Mouse (Mus musculus): ENCODE data around the gene Gm14569. TPM values are rescaled to one million over a fixed set of nuclear protein-coding genes. Genes with fewer than 3 reads are reported as not detected.

Gene Gm14569
- polyA plus RNA-seq, 1 experiment from 2014 or later = not detected

GRCm38 (mm10) chrX:36474873-36475272, 16.8 kb downstream of the Gm14569 start:
- 90% methylated on average over 3 of the region's 3 CpGs for WGBS
- Histone ChIP-seq H3K9ac (replicated peaks; ENCODE audit: low read depth, low read length) (no peak overlapping the region), H3K27me3 (replicated peaks; ENCODE audit: control insufficient read depth, insufficient read depth, low read length) (no peaks in the 10 kb centered on the region), H3K36me3 (ENCODE audit: control insufficient read depth, insufficient read depth) (no peaks in the 10 kb centered on the region), H3K27ac (ENCODE audit: low read length) (no peak overlapping the region), H3K4me2 (ENCODE audit: low read length) (no peak overlapping the region), H3K4me1 (replicated peaks; ENCODE audit: control insufficient read depth, insufficient read depth, low read length) (no peaks in the 10 kb centered on the region), H3K4me3 (replicated peaks; ENCODE audit: low read length) (no peak overlapping the region), H3K9me3 (ENCODE audit: control insufficient read depth, low read length) (no peaks in the 10 kb centered on the region)
- ATAC-seq = no peak

GRCm38 (mm10) chrX:36474103-36474751, 17.4 kb downstream of the Gm14569 start:
- no peak overlapping the region for H3K27ac ChIP-seq (ENCODE audit: low read length)
- WGBS = 53% methylated on average over 6 of the region's 6 CpGs
- ATAC-seq = no peak

GRCm38 (mm10) chrX:36456031-36456430, 35.6 kb downstream of the Gm14569 start:
- no peaks in the 10 kb centered on the region for H3K36me3 ChIP-seq (ENCODE audit: control insufficient read depth, insufficient read depth)
- H3K9me3 ChIP-seq (ENCODE audit: control insufficient read depth, low read length) = no peaks in the 10 kb centered on the region
- H3K27ac ChIP-seq (ENCODE audit: low read length) = no peak overlapping the region
- H3K27me3 ChIP-seq (replicated peaks; ENCODE audit: control insufficient read depth, insufficient read depth, low read length) = no peaks in the 10 kb centered on the region
- H3K4me1 ChIP-seq (replicated peaks; ENCODE audit: control insufficient read depth, insufficient read depth, low read length) = no peaks in the 10 kb centered on the region
- no peak overlapping the region for H3K4me3 ChIP-seq (replicated peaks; ENCODE audit: low read length)
- ATAC-seq = no peak
- H3K4me2 ChIP-seq (ENCODE audit: low read length) = no peak overlapping the region
- no peak overlapping the region for H3K9ac ChIP-seq (replicated peaks; ENCODE audit: low read depth, low read length)
- 27% methylated on average over 1 of the region's 1 CpGs for WGBS

More at GRCm38 (mm10) chrX:36474103-36474751, 17.4 kb downstream of the Gm14569 start:
- Histone ChIP-seq H3K27me3 (replicated peaks; ENCODE audit: control insufficient read depth, insufficient read depth, low read length) (no peaks in the 10 kb centered on the region), H3K4me2 (ENCODE audit: low read length) (no peak overlapping the region), H3K36me3 (ENCODE audit: control insufficient read depth, insufficient read depth) (no peaks in the 10 kb centered on the region), H3K9me3 (ENCODE audit: control insufficient read depth, low read length) (no peaks in the 10 kb centered on the region), H3K4me1 (replicated peaks; ENCODE audit: control insufficient read depth, insufficient read depth, low read length) (no peaks in the 10 kb centered on the region), H3K4me3 (replicated peaks; ENCODE audit: low read length) (no peak overlapping the region), H3K9ac (replicated peaks; ENCODE audit: low read depth, low read length) (no peak overlapping the region)

DNA sequence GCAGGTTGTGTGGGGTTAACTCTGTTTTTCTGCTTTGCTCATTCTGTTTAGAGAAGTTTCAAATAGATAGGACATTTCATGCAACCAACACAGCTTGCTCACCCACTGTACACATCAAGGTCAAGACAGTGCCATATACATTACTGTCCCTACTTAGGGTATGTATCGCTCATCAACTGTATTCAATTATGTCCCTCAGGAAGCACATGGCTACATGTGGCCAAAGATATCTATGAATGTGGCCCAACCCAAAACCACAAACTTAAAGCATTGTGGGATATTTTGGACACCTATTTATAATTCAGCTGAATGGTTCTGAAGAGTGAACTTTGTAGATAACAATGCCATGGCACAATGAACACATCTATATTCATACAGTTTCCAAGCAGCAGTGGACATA, 53.7 kb downstream of the Gm14569 start:
- no peaks in the 10 kb centered on the region for H3K36me3 ChIP-seq (ENCODE audit: control insufficient read depth, insufficient read depth)
- H3K4me3 ChIP-seq (replicated peaks; ENCODE audit: low read length) = no peak overlapping the region
- no peak for ATAC-seq
- no peak overlapping the region for H3K4me2 ChIP-seq (ENCODE audit: low read length)
- no peaks in the 10 kb centered on the region for H3K4me1 ChIP-seq (replicated peaks; ENCODE audit: control insufficient read depth, insufficient read depth, low read length)
- no peaks in the 10 kb centered on the region for H3K9me3 ChIP-seq (ENCODE audit: control insufficient read depth, low read length)
- H3K27ac ChIP-seq (ENCODE audit: low read length) = no peak overlapping the region
- WGBS = 100% methylated on average over 1 of the region's 1 CpGs
- no peak overlapping the region for H3K9ac ChIP-seq (replicated peaks; ENCODE audit: low read depth, low read length)
- H3K27me3 ChIP-seq (replicated peaks; ENCODE audit: control insufficient read depth, insufficient read depth, low read length) = no peaks in the 10 kb centered on the region

DNA sequence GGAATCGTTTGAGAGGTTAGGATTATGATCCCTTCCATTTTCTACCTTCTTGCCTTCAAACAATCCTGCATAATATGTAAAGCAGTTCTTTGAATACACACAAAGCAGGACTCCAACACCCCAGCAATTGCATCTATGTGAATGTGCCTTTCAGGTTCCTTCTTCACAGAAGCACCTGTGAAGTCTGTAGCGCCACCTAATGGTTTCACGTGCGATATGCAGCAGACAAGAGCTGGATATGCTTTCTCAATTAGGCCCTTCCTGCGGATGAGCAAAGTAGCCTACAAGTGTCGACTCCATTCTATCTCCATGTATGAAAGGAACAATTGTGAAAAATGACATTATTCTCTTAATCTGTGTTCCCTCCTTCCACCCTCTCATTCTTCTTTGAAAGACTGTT, 56.6 kb downstream of the Gm14569 start:
- H3K4me2 ChIP-seq (ENCODE audit: low read length) = no peak overlapping the region
- no peaks in the 10 kb centered on the region for H3K9me3 ChIP-seq (ENCODE audit: control insufficient read depth, low read length)
- H3K4me1 ChIP-seq (replicated peaks; ENCODE audit: control insufficient read depth, insufficient read depth, low read length) = no peaks in the 10 kb centered on the region
- no peaks in the 10 kb centered on the region for H3K36me3 ChIP-seq (ENCODE audit: control insufficient read depth, insufficient read depth)
- ATAC-seq = no peak
- H3K4me3 ChIP-seq (replicated peaks; ENCODE audit: low read length) = no peak overlapping the region
- no peak overlapping the region for H3K9ac ChIP-seq (replicated peaks; ENCODE audit: low read depth, low read length)
- H3K27me3 ChIP-seq (replicated peaks; ENCODE audit: control insufficient read depth, insufficient read depth, low read length) = no peaks in the 10 kb centered on the region
- H3K27ac ChIP-seq (ENCODE audit: low read length) = no peak overlapping the region
- WGBS = 44% methylated on average over 6 of the region's 6 CpGs

GRCm38 (mm10) chrX:36419153-36419552, 72.5 kb downstream of the Gm14569 start:
- Histone ChIP-seq H3K9me3 (ENCODE audit: control insufficient read depth, low read length) (no peaks in the 10 kb centered on the region), H3K36me3 (ENCODE audit: control insufficient read depth, insufficient read depth) (no peaks in the 10 kb centered on the region), H3K27me3 (replicated peaks; ENCODE audit: control insufficient read depth, insufficient read depth, low read length) (no peaks in the 10 kb centered on the region), H3K27ac (ENCODE audit: low read length) (no peak overlapping the region), H3K9ac (replicated peaks; ENCODE audit: low read depth, low read length) (no peak overlapping the region), H3K4me2 (ENCODE audit: low read length) (no peak overlapping the region), H3K4me3 (replicated peaks; ENCODE audit: low read length) (no peak overlapping the region), H3K4me1 (replicated peaks; ENCODE audit: control insufficient read depth, insufficient read depth, low read length) (no peaks in the 10 kb centered on the region)
- WGBS = 81% methylated on average over 3 of the region's 3 CpGs
- no peak for ATAC-seq

DNA sequence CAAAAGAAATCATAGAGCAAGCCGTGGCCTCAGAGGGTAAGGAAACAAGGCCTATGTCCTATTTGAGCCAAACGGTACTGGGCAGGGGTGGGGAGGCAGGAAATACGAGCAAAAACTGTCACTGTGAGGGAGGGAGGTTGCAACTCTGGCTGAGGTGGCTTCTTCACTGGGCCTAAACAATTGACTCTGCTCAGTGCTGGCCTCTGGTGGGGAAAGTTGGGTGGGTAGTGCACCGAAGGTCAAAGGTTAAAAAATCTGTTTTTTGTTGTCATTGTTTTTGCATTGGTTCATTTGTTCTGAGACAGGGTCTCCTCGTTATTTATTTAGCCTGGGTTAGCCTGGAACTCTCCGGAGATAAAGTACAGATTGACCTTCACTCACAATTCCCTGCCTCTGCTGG, 89.3 kb downstream of the Gm14569 start:
- ATAC-seq = no peak
- WGBS = 63% methylated on average over 6 of the region's 6 CpGs
- Histone ChIP-seq H3K27ac (ENCODE audit: low read length) (no peak overlapping the region), H3K27me3 (replicated peaks; ENCODE audit: control insufficient read depth, insufficient read depth, low read length) (no peaks in the 10 kb centered on the region), H3K4me1 (replicated peaks; ENCODE audit: control insufficient read depth, insufficient read depth, low read length) (no peaks in the 10 kb centered on the region), H3K4me3 (replicated peaks; ENCODE audit: low read length) (no peak overlapping the region), H3K4me2 (ENCODE audit: low read length) (no peak overlapping the region), H3K9me3 (ENCODE audit: control insufficient read depth, low read length) (no peaks in the 10 kb centered on the region), H3K9ac (replicated peaks; ENCODE audit: low read depth, low read length) (no peak overlapping the region), H3K36me3 (ENCODE audit: control insufficient read depth, insufficient read depth) (no peaks in the 10 kb centered on the region)

DNA sequence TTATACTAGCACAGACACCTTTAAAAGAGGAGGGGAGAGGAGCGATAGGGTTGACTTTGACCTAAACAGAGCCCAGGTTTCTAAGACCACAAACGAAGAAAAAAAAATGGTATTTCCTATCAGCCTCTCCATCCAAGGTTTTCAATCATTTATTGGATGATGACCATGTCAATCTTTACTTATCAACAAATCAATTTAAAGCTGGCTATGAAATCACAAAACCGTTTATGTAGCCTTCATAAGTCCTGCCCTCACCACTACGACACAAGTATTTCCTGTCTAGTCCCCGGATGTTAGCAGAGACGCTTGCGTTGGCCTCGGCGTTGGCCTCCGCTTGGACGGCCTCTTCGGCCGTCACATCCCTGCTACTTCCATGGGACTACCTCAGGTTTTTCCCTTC, 90.7 kb downstream of the Gm14569 start, which contains the start of gene Gm6268:
Gm6268 (plus strand) TSS at position 301 of the 400 bp plus-strand sequence.
- Histone ChIP-seq H3K9me3 (ENCODE audit: control insufficient read depth, low read length) (no peaks in the 10 kb centered on the region), H3K36me3 (ENCODE audit: control insufficient read depth, insufficient read depth) (no peaks in the 10 kb centered on the region), H3K27me3 (replicated peaks; ENCODE audit: control insufficient read depth, insufficient read depth, low read length) (no peaks in the 10 kb centered on the region), H3K9ac (replicated peaks; ENCODE audit: low read depth, low read length) (no peak within 1 kb of the TSS), H3K4me2 (ENCODE audit: low read length) (no peak within 1 kb of the TSS), H3K4me3 (replicated peaks; ENCODE audit: low read length) (no peak within 1 kb of the TSS), H3K27ac (ENCODE audit: low read length) (no peak within 1 kb of the TSS), H3K4me1 (replicated peaks; ENCODE audit: control insufficient read depth, insufficient read depth, low read length) (no peaks in the 10 kb centered on the region)
- no peak for ATAC-seq
- 94% methylated on average over 13 of the region's 13 CpGs for WGBS

GRCm38 (mm10) chrX:36393279-36393678, 98.4 kb downstream of the Gm14569 start:
- Histone ChIP-seq H3K4me1 (replicated peaks; ENCODE audit: control insufficient read depth, insufficient read depth, low read length) (no peaks in the 10 kb centered on the region; the same call in 1 of the 2 replicates), H3K36me3 (ENCODE audit: control insufficient read depth, insufficient read depth) (no peaks in the 10 kb centered on the region), H3K4me3 (replicated peaks; ENCODE audit: low read length) (no peak overlapping the region), H3K27ac (ENCODE audit: low read length) (no peak overlapping the region), H3K4me2 (ENCODE audit: low read length) (no peak overlapping the region), H3K9ac (replicated peaks; ENCODE audit: low read depth, low read length) (no peak overlapping the region), H3K27me3 (replicated peaks; ENCODE audit: control insufficient read depth, insufficient read depth, low read length) (no peaks in the 10 kb centered on the region), H3K9me3 (ENCODE audit: control insufficient read depth, low read length) (no peaks in the 10 kb centered on the region)
- 46% methylated on average over 6 of the region's 6 CpGs for WGBS
- ATAC-seq = peak; percentile 82

DNA sequence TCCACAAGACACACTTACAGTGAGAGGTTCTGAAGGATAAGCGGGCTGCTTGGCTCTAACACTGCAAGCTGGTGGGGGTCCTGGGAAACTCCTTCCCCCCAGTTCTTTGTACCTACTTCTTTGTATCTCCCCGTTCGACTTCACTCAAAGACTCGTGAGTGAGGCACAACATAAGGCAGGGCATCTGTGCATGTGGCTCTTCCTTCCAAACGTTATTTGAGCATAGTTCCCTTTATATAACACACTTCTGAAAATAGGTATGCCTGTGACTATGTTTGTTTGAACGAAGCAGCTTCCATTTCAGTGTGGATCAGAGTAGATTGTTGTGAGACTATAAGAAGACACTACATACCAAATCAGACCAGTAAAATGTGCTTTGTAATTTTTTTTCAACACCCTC, 99.0 kb downstream of the Gm14569 start:
- WGBS = 64% methylated on average over 6 of the region's 6 CpGs
- Histone ChIP-seq H3K9me3 (ENCODE audit: control insufficient read depth, low read length) (no peaks in the 10 kb centered on the region), H3K9ac (replicated peaks; ENCODE audit: low read depth, low read length) (no peak overlapping the region), H3K27me3 (replicated peaks; ENCODE audit: control insufficient read depth, insufficient read depth, low read length) (no peaks in the 10 kb centered on the region), H3K4me1 (replicated peaks; ENCODE audit: control insufficient read depth, insufficient read depth, low read length) (no peaks in the 10 kb centered on the region; the same call in 1 of the 2 replicates), H3K4me3 (replicated peaks; ENCODE audit: low read length) (no peak overlapping the region), H3K27ac (ENCODE audit: low read length) (no peak overlapping the region), H3K4me2 (ENCODE audit: low read length) (no peak overlapping the region), H3K36me3 (ENCODE audit: control insufficient read depth, insufficient read depth) (no peaks in the 10 kb centered on the region)
- peak; percentile 51 for ATAC-seq

All from forebrain, embryonic 16.5 days (tissue).